9 mouse cellular contexts compared by ENCODE assay signal in the genomic region with DNA sequence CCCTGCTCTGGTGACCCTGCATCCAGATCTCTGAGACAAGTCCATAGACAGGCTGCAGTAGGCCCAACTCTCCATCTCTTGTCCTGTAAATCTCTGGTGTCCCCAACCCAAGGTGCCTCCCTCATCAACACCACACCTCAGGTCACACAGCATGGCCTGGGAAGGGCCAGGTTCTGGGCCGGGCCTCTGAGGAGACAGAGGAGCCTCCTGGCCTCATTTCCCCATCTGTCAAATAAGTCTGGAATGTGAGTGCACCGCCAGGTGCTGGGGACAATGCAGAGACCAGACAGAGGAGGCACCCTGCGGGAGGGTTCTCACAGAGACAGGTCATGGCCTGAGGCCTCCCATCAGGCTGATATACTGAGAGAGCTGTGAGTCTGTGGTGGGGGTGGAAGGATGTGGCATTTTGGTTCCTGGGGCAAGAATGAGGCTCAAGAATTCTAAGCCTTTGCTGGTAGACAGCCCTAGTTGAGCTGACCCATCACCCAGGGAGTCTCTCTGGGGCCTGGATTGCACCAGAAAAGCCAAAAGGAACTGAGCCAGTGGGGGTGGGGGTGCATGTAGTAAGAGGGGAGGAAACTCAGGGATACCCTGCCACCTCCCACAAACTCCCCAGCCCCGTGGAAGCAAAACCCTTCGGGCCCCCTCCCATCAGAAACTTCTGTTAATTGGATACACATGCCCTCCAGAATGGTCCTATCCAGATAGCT. TPM values are rescaled to one million over a fixed set of nuclear protein-coding genes. Genes with fewer than 3 reads are reported as not detected.
DNase-seq lines count a peak whose midpoint lies in the region; ATAC-seq and TF ChIP-seq lines count a peak whose summit lies in the region.
"Had no signal": no experiment of that assay in that cellular context is flagged by ENCODE, and none has a peak within 500 bp of the region (broad histone marks: within the 10 kb centered on the region; RNA-seq: fewer than 3 reads in every experiment).

No protein-coding gene starts in this region.

- no peaks in the 10 kb centered on the region for H3K36me3 ChIP-seq in liver, embryonic 11.5 days (ENCODE audit: control insufficient read depth, insufficient read depth, low read length)
- no peaks in the 10 kb centered on the region for H3K36me3 ChIP-seq in liver, postnatal 0 days (replicated peaks; ENCODE audit: insufficient read depth, low read length)
- H3K36me3 ChIP-seq in embryonic facial prominence, embryonic 14.5 days (ENCODE audit: control insufficient read depth, insufficient read depth, low read length), result no peaks in the 10 kb centered on the region
- H3K36me3 ChIP-seq in intestine, embryonic 16.5 days (ENCODE audit: control insufficient read depth, insufficient read depth, low read length), result no peaks in the 10 kb centered on the region

- H3K9ac ChIP-seq in liver, embryonic 11.5 days (ENCODE audit: low read depth, low read length), result no peak overlapping the region
- H3K9ac ChIP-seq in liver, postnatal 0 days (replicated peaks), result no peak overlapping the region
- H3K9ac ChIP-seq in embryonic facial prominence, embryonic 14.5 days (ENCODE audit: low read depth, low read length), result peak overlapping the region; percentile 72
- peak overlapping the region; percentile 71; the same call in 1 of the 2 replicates for H3K9ac ChIP-seq in intestine, embryonic 16.5 days (ENCODE audit: low read depth, low read length)

- no peak overlapping the region for H3K4me3 ChIP-seq in liver, embryonic 11.5 days (ENCODE audit: low read depth, low read length)
- H3K4me3 ChIP-seq in liver, postnatal 0 days (ENCODE audit: low read depth, low read length), result no peak overlapping the region
- no peak overlapping the region for H3K4me3 ChIP-seq in embryonic facial prominence, embryonic 14.5 days (ENCODE audit: low read depth, low read length)
- H3K4me3 ChIP-seq in intestine, embryonic 16.5 days (ENCODE audit: low read length), result no peak overlapping the region
- H3K4me3 ChIP-seq: myocyte had no signal

- H3K4me1 ChIP-seq in liver, embryonic 11.5 days (replicated peaks; ENCODE audit: control insufficient read depth, insufficient read depth, low read length), result peaks cover 18% of the 10 kb centered on the region
- peaks cover 4% of the 10 kb centered on the region for H3K4me1 ChIP-seq in liver, postnatal 0 days (ENCODE audit: insufficient read depth)
- H3K4me1 ChIP-seq in embryonic facial prominence, embryonic 14.5 days (ENCODE audit: control insufficient read depth, insufficient read depth, low read length), result peaks cover 40% of the 10 kb centered on the region
- peaks cover 9% of the 10 kb centered on the region for H3K4me1 ChIP-seq in intestine, embryonic 16.5 days (ENCODE audit: control insufficient read depth, insufficient read depth, low read length)

- H3K27ac ChIP-seq in liver, embryonic 11.5 days (ENCODE audit: low read depth, low read length), result no peak overlapping the region
- no peak overlapping the region for H3K27ac ChIP-seq in liver, postnatal 0 days (ENCODE audit: low read depth)
- no peak overlapping the region for H3K27ac ChIP-seq in embryonic facial prominence, embryonic 14.5 days (replicated peaks; ENCODE audit: low read depth, low read length)
- no peak overlapping the region for H3K27ac ChIP-seq in intestine, embryonic 16.5 days (ENCODE audit: low read length)

- no peak for TF ChIP-seq CTCF in liver, postnatal 0 days (IDR thresholded peaks at IDR 0.05; ENCODE audit: low read depth)

- no peak for TF ChIP-seq EP300 in liver, postnatal 0 days (IDR thresholded peaks at IDR 0.05; ENCODE audit: low read depth)

- peaks cover 8% of the 10 kb centered on the region for H3K27me3 ChIP-seq in liver, embryonic 11.5 days (replicated peaks; ENCODE audit: control insufficient read depth, insufficient read depth, low read length)
- H3K27me3 ChIP-seq in liver, postnatal 0 days (ENCODE audit: insufficient read depth, low read length), result peaks cover 8% of the 10 kb centered on the region; the same call in 1 of the 2 replicates
- no peaks in the 10 kb centered on the region for H3K27me3 ChIP-seq in embryonic facial prominence, embryonic 14.5 days (replicated peaks; ENCODE audit: control insufficient read depth, insufficient read depth, low read length)
- H3K27me3 ChIP-seq in intestine, embryonic 16.5 days (replicated peaks; ENCODE audit: control insufficient read depth, insufficient read depth, low read length), result no peaks in the 10 kb centered on the region

- H3K4me2 ChIP-seq in liver, embryonic 11.5 days, result peak overlapping the region; percentile 66; the same call in 1 of the 2 replicates
- H3K4me2 ChIP-seq in liver, postnatal 0 days (ENCODE audit: low read depth, low read length), result no peak overlapping the region
- H3K4me2 ChIP-seq in embryonic facial prominence, embryonic 14.5 days (ENCODE audit: low read depth, low read length), result peak overlapping the region; percentile 83
- no peak overlapping the region for H3K4me2 ChIP-seq in intestine, embryonic 16.5 days (ENCODE audit: low read depth, low read length)

- intact Hi-C loops in heart, postnatal 14 days (cut with DNase I), result no loop called here

- H3K9me3 ChIP-seq in liver, embryonic 11.5 days (ENCODE audit: control insufficient read depth, low read length), result no peaks in the 10 kb centered on the region
- H3K9me3 ChIP-seq in liver, postnatal 0 days (ENCODE audit: low read length), result no peaks in the 10 kb centered on the region
- no peaks in the 10 kb centered on the region for H3K9me3 ChIP-seq in embryonic facial prominence, embryonic 14.5 days (ENCODE audit: control insufficient read depth, low read length)
- H3K9me3 ChIP-seq in intestine, embryonic 16.5 days (ENCODE audit: control insufficient read depth, low read length), result no peaks in the 10 kb centered on the region

- ATAC-seq in liver, embryonic 11.5 days (replicated peaks; ENCODE audit: low FRiP score), result no peak
- no peak for ATAC-seq in liver, postnatal 0 days
- 0 out of 2 replicates have a peak, but pooled peaks have one; percentile 15 for ATAC-seq in embryonic facial prominence, embryonic 14.5 days (ENCODE audit: low read depth)
- no peak for ATAC-seq in intestine, embryonic 16.5 days

- DNase-seq in liver, embryonic 11.5 days (ENCODE audit: low spot score), result peak; percentile 37
- no peak for DNase-seq in liver, postnatal 0 days
- no peak for DNase-seq in embryonic facial prominence, embryonic 14.5 days (ENCODE audit: low spot score)
- DNase-seq in retina, embryonic 14.5 days (ENCODE audit: low spot score), result peak; percentile 63
- DNase-seq in left cerebral cortex, adult 8-10 months (ENCODE audit: low spot score in 2 of 2), result no peak
- no peak for DNase-seq in kidney, adult 11 months
- no peak for DNase-seq in heart, postnatal 14 days

- WGBS in liver, embryonic 11.5 days, result 41% methylated on average over 5 of the region's 5 CpGs
- WGBS in liver, postnatal 0 days (ENCODE audit: insufficient replicate concordance), result 52% methylated on average over 5 of the region's 5 CpGs
- WGBS in embryonic facial prominence, embryonic 14.5 days, result 22% methylated on average over 5 of the region's 5 CpGs
- WGBS in intestine, embryonic 16.5 days, result 46% methylated on average over 5 of the region's 5 CpGs

RNA-seq across cellular contexts. Expression of a gene that starts 15.0 kb away (rescaled TPM):
- 4.8 and 5.8 TPM in 2 replicates for polyA plus RNA-seq in liver, embryonic 11.5 days (2014; fragmentation: Nextera tagmentation; extraction: Ambion mirVana)
- 0.31 and 0.36 TPM in 2 replicates for polyA plus RNA-seq in liver, postnatal 0 days (2015; fragmentation: Nextera tagmentation; extraction: Ambion mirVana)
- polyA plus RNA-seq in embryonic facial prominence, embryonic 14.5 days (2014; fragmentation: Nextera tagmentation; extraction: Ambion mirVana), result 23.1 and 24.8 TPM in 2 replicates
- polyA plus RNA-seq in intestine, embryonic 16.5 days (2015; fragmentation: Nextera tagmentation; extraction: Ambion mirVana), result 2.4 and 2.5 TPM in 2 replicates
- 10 to 100 TPM; 30.7 to 35.6 (median 33.9) TPM for total RNA-seq in left cerebral cortex, adult 8-10 months (2022)
- 1 to 10 TPM; 8.0 to 8.5 TPM for total RNA-seq in heart, postnatal 14 days (2021)

Comparison
In these comparisons a context has a peak if more than half of its experiments do, and no peak if none do; other contexts are left out.
1. DNase-seq: peak in liver, embryonic 11.5 days (single experiment) and retina, embryonic 14.5 days (single experiment); none in liver, postnatal 0 days (single experiment), embryonic facial prominence, embryonic 14.5 days (single experiment), left cerebral cortex, adult 8-10 months (0 of 2), kidney, adult 11 months (single experiment) and heart, postnatal 14 days (0 of 2).
2. H3K4me2 ChIP-seq: peak in liver, embryonic 11.5 days (single experiment) and embryonic facial prominence, embryonic 14.5 days (single experiment); none in liver, postnatal 0 days (single experiment) and intestine, embryonic 16.5 days (single experiment).
3. H3K9ac ChIP-seq: peak in embryonic facial prominence, embryonic 14.5 days (single experiment) and intestine, embryonic 16.5 days (single experiment); none in liver, embryonic 11.5 days (single experiment) and liver, postnatal 0 days (single experiment).